Mouse (Mus musculus): ENCODE data around the gene Opn1sw.
"Not testable (repeated sequence)": the region's sequence is repeated elsewhere in the genome, so short reads cannot be mapped to it uniquely, and the experiment has no call there.

Gene Opn1sw

DNA sequence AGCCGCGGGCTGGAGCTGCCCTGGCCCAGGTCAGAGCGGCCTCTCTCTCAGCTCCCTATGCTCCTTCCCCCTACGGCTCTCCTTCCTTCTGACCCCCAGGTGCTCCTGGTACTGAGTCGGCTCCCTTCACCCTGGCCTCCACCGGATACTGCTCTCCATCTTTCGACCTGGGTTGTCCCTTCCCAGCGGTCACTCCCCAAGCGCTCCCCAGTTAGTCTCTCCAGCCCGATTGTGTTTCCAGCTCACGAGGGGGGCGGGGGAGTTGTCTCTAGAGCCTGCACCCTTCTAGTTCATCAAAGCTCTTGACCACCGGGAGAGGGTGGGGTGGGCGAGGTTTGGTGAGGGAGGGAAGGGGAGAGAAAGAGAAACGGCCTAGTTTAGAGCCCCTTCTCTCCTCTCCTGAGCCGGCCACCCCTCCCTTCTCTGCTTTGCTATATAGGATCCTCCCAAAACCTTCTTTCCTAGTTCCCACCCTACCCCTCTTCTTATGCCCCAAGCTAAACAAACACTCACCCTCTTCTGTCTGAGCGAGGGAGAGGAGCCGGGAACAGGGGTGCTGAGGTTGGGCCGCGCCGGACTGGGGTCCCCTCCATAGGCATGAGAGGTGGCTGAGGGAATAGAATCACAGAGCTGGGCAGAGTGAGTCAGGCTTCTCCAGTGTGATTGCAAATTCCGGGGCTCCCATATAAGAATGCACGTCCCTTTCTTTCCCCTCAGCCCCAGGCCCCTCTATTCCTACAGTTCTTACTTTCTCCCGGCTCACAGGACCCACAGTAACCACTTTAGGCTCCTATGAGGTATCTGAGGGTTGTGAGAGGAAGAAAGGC is 8.7 kb upstream of the Opn1sw start:
- DNase-seq (ENCODE audit: low spot score in 2 of 2): no peak

DNA sequence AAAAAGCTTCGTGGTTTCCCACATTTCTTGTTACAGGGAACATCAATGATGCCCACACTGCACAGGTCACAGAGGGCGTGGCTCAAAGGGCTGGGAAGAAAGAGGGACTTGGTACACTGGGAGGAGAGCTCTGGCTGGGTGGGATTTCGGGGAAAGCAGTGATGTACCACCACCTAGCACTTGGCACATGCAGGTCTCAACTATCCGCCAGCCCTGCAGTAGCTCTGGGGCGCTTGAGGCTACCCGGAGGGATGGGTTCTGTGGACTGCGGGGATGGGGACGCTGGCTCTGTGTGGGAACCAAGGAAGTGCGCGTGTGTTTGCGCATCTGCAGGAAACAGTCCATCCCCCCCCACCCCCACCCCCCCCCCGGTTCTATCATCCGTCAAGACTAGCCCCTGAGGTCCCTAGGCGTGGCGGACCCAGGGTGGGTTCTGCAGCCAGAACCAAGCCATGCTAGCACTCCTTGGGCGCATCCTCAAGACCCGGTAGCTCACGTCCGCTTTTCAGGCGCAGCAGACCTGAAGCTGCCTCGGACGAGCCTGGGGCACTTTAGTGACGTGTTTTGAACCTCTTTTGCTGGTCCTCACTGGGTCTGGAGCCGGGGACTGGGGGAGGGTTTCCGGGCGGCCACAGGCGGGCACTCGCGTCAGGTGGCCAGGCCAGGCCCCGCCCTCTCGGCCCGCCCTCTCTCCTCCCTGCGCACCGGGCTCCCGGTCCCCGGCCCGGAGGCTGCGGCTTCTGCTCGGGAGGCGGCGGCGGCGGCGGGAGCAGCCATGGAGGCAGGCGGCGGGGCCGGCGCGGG is 7.8 kb upstream of the Opn1sw start, which contains the start of gene Ccdc136:
Ccdc136 (plus strand) TSS at position 400 of the 804 bp plus-strand sequence.
- peak; percentile 55 to 65 for DNase-seq (ENCODE audit: low spot score in 2 of 2)

DNA sequence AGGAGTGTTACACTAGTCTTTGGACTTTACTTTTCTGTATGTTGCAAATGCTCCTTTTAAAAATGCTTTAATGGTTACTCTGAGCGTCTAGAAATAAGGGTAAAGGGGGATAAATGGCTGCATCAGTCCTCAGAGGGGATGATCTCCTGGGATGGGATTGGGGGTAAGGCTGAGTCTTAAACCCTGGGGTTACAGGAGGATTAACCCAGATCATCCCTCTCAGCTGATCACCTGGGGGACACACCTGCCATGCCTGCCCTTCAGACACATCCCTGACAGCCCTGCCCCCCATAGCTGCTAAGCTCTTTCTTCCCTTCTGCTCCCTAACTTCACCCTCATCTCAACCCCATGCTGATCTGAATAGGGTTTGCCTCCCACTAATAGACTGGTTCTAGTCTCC is 6.0 kb upstream of the Opn1sw start:
- DNase-seq (ENCODE audit: low spot score in 2 of 2): no peak

DNA sequence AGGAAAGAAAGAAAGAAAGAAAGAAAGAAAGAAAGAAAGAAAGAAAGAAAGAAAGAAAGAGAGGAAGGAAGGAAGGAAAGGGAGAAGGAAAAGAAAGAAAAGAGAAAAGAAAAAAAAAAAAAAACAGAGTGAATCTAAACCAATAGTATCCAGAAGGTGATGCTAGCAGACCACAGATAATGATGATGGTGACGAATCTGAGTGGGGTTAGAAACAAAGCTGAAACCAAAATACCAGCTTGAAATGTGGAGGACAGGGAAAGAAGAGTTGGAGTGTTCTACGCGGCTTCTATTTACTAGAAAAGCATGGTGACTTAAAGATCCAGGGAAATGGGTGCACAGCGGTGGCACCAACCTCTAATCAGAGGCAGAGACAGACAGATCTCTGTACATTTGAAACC is 3.5 kb upstream of the Opn1sw start:
- no peak for DNase-seq (ENCODE audit: low spot score in 2 of 2)

DNA sequence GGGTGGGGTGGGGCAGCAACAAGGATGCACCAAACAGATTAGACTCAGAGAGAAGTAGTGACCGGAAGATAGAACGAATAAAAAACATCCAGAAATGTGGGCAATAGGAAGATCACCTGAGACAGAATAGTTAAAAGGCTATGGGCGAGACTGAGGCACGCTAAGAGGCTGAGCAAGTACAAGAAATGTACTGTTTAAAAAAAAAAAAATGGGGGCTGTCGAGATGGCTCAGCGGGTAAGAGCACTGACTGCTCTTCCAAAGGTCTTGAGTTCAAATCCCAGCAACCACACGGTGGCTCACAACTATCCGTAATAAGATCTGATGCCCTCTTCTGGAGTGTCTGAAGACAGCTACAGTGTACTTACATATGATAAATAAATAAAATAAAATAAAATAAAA is 3.0 kb upstream of the Opn1sw start:
- DNase-seq (ENCODE audit: low spot score in 2 of 2): not testable (repeated sequence)

DNA sequence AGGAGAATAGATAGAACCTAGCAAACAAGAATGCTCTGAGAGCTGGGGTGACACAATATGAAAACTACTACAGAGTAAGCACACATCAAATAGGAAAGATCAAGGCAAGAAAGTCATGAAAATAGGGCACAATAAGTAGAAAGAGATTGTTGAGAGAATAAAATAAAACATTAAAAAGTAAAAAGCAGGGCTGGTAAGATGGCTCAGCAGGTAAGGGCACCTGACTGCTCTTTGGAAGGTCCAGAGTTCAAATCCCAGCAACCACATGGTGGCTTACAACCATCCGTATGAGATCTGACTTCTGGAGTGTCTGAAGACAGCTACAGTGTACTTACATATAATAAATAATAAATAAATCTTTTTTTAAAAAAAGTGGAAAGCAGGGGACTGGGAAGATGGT is 2.2 kb upstream of the Opn1sw start:
- DNase-seq (ENCODE audit: low spot score in 2 of 2): not testable (repeated sequence)

DNA sequence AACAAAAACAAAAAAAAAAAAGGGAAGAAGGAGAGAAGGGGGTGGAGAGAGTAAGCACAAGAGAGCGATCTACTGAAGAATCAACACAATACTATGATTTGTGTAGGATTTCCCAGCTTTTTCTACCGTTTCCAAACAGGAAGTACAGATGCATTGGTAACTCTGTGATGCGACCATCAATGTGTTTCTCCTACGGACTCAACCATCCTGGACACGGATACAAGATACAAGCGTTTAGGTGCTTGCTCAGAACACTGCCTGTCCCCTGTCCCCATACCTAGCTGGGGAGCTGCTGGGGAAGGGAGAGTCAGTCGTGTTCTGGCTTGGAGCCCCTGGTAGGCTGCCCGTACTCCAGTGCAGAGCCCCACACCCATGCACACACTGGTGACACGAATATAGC is 1.2 kb upstream of the Opn1sw start:
- no peak for DNase-seq (ENCODE audit: low spot score in 2 of 2)

DNA sequence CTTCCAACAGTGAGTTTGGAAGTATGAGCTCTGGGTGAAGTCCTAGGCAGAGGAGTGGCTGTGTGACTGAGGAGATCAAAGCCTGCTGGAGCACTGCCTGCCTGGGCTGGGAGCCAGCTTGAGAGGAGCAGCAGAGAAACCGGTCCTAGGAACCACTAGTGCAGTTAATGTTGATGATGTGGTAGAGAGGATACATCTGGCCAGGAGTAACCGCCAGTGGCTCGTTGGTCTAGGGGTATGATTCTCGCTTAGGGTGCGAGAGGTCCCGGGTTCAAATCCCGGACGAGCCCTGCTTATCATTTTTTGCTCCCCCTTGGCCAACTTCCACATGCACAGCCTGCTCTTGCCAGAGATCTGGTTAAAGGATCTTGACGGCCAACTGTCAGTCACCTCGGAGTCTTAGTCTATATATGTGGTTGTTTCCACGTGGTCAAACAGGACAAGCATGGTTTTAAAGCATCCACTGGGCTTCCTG is 375 bp upstream of the Opn1sw start:
- peak; percentile 68 to 69 for DNase-seq (ENCODE audit: low spot score in 2 of 2)

DNA sequence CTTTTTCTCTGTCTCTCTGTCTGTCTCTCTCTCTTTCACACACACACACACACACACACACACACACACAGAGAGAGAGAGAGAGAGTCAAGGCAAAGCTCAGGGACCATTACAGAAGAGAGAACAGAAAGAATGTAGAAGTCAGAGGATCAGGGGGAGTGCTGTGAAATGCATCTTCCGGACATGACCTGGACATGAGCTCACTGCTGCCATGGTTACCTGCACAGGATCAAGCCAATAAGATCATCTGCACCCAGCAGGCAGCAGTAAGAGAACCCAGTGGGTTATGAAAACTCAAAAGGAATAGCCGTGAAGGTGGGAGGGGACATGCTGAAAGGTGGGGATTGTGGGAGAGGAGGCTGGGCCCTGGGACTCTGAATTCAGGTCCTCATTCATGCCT is 5.8 kb downstream of the Opn1sw start:
- no peak for DNase-seq (ENCODE audit: low spot score in 2 of 2)

DNA sequence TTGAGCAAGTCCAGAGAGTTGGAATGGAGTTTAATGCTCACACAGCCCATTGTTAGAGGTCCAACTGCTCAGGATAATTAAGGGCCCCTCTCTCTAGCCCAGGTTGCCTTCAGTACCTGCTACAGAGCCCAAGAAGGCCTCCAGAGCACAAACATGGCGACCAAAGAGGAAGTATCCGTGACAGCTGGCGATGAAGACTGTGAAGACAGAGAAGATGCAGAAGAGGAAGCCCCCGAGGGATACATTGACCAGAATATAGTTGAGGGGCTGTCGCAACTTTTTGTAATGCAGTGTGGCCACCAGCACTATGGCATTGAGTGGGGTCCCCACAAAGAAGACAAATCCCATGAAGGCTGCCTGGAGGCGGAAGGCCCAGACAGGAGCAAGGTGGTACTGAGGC is 8.3 kb downstream of the Opn1sw start:
- no peak for DNase-seq (ENCODE audit: low spot score in 2 of 2)

DNA sequence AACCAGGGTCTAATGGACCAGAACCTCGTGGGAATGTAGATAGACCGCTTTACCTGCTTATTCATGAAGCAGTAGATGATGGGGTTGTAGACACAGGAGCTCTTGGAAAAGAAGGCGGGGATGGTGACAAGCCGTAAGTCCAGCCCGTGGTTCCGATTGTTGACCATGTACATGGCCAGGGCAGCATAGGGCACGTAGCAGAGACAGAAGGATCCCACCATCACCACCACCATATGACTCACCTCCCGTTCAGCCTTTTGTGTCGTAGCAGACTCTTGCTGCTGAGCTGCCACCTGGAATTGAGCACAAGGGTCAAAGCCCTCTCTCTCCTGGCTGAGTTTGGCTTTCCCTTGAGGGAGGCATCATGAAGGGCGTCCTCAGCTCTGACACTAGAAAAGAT is 9.6 kb downstream of the Opn1sw start:
- DNase-seq (ENCODE audit: low spot score in 2 of 2): no peak

DNA sequence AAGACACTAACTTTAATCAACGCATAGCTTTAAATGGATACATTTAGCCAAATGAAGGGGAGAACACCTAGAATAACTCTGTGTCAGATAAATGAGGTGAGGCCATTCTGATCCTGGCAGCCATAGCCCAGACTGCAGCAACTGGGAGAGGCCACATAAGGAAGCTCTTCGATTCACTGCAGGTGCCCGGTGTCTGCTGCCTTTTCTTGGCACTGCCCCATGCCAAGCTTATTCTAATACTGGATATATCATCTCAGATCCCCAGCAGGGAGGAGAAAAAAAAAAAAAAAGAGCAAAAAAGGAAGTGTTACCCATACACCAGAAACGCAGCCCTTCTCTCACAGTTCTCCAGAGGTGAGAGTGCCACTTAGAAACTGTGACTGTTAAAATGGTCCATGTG is 10.9 kb downstream of the Opn1sw start:
- DNase-seq (ENCODE audit: low spot score in 2 of 2): no peak

DNA sequence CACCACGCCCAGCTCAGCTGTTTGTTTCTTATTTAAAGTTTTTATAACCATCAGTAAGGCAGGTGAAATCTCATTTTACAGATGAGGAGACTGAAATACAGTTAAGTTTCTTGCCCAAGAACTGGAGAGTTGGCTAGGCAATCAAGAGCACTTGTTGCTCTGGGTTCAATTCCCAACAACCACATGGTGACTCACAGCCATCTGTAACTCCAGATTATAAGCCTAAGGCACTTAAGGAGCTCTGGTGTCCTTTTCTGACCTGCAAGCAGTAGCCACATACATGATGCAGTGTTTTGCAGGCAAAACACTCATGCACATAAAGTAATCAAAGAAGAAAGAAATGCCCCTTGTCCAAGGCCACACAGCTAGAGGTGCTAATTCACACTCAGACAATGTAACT is 23.0 kb downstream of the Opn1sw start:
- no peak for DNase-seq (ENCODE audit: low spot score in 2 of 2)

DNA sequence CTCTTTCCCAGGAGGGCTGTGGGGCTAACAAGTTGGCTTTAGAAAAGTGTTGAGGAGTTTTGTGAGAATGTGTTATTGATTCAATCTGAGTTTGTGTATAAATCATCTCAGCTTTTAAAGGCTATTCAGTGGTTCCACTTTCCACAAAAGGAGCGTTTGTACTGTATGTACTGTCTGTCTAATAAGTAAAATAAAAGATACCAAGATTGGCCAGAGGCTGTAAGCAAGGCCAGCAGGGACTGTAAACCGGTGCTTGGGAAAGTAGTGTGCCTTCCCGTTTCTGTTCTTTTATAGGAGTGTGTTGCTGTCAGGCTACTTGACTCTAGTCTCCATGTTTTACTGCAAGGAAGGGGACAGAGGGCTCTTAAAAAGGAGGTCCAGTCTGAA is 25.1 kb downstream of the Opn1sw start:
- DNase-seq (ENCODE audit: low spot score in 2 of 2): no peak

DNA sequence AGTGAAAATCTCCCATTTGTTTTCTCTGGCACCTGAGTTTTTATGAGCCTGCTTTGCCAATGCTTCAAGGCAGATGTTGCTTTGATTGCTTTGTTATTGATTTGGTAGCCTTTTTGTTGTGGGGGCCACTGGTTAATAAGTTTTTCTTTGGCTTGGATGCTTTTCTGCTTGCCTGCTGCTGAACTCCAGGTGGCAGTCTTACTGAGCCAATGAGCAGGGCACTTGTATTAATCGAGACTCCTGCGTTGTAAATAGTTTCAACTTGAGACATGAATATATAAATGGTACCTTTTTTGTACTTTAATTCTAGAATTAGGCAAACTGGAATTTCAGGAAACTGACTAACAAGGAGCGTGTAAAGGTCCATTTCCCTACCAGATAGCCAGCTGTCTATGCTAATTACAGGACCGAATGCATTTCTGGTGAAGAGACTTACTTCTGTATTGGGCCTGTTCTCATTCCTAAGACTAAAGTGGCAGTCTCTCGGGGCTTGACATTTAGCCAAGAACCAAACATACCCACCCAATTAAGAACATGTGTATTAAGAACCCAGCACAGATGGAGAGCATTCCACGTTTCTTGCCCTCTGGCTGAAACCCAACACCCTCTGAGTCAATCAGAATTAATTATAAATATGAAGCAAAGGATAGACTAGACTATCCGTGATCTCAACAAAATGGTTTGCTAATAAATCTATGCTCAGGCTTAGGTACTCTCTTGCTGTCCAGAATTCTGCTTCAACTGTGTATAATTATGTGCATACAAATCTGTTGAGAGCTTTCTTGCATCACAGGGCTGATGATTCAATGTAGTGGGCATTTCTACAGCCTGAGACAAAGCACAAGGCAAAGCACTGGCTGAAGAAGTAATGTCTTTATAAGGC is 25.8 kb downstream of the Opn1sw start:
- DNase-seq (ENCODE audit: low spot score in 2 of 2): no peak

DNA sequence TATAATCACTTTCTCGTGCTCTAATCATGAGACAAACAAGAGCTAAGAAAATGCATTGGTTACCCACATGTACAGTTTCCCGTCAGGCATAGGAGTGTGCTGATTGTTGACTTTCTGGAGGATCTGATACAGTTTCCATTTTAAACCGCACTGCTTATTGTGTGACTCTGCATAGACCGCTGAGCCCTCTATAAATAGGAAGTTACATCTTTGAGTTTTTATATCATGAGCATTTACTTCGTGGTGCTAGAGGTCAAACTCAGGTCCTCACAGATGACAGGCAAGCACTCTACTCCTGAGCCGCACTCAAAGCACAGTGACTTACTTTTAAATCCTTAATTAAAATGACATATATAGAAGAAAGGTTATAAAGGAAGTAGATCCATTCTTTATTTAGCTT is 28.1 kb downstream of the Opn1sw start:
- DNase-seq (ENCODE audit: low spot score in 2 of 2): no peak

DNA sequence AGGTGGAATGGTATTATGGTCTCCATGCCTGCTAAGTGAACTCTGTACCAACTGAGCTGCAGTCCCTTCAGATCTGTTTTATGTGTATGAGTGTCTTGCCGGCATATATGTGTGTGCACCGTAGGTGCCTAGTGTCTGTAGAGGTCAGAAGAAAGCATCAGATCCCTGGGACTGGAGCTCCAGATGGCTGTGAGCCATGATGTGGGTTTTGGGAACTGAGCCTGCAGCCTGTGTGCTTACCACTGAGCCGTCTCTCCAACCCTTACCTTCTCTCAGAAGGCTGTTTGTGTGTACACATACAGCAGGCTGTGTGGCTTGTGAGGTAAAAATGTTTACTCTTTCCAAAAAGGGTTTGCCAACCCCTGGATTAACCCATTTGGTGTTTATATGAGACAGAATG is 28.9 kb downstream of the Opn1sw start:
- no peak for DNase-seq (ENCODE audit: low spot score in 2 of 2)

DNA sequence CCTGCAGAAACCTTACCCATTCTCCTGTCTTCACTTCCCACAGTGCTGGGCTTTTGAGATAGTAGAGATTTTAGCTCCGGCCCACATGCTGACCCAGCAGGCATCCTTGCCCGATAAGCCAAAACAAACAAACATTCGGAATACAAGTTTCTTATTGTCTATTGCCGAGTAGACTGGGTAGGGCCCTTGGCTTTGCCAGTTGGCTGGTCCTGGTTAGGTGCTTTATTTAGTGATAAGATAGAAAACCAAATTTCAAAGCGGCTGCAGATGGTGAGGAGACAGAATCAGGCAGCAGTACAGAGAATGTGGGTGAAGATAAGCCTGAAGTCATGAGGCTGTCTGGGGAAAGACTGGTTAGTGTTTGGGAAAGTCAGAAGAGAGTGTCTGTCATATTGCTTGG is 35.5 kb downstream of the Opn1sw start:
- no peak for DNase-seq (ENCODE audit: low spot score in 2 of 2)

DNA sequence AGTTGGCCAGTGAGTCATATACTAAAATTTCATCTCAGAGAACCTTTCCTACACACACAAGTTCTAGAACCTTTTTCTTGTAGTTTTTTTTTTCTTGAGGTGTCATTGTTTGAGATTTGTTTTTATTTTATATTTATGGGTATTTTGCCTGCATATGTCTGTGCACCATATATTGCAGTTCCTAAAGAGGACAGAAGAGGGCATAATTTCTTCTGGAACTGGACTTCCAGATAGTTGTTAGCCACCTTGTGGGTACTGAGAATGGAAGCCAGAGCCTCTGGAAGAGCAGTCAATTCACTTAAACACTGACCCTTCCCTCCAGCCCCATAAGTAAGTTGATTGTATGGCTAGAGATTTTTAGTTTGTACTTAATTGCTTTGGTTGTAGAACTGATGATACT is 36.7 kb downstream of the Opn1sw start:
- no peak for DNase-seq (ENCODE audit: low spot score in 2 of 2)

DNA sequence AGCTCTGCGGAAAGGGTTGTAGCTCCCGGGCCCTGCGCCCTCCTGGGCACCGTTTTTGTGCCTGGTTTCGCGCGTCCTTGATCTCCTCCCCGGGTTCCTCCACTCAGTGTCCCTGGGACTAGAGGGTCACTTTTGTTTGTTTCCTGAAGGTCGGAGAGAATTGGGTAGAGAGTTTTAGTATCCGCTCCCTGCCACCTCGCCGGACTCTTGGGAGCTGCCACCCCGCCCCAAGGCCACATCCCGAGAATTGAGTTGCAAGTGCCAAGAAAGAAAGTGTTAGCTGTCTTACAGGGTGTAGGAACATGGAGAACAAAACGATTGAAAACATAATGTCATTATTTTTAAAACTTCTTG is 39.9 kb downstream of the Opn1sw start:
- no peak for DNase-seq (ENCODE audit: low spot score in 2 of 2)

DNA sequence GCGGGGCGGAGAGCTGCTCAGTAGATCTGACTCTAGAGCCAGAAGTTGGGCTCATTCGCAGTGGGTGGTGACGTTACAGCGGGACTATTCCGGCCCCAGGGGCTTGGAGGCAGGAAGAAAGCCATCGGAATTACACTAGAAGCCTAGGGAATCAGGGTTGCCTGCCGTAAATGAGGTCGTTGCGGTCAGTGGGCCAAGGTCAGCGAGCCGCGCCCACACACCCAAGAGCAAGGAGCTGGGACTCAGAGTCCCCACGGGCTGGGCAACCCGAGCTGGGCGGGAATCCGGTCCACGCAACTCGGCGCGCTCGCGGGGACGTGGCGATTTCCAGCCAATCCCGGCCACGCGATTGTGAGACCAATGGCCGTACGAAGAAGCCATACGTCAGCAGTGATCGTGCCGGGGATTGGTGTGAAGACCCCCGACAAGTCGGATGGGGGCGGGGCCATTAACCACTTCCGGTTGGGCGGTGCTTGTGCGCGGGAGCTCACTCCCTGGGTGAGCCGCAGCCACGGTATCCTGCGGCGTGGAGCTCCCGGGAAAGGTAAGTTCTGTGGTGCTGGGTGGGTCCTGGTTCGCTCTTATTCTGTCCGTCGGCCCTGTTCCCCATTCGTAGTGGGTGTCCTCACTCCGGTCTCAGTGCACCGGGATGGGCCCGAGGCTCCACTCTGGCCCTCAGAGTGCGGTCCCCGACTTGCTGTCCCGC is 40.5 kb downstream of the Opn1sw start, which contains the start of gene Calu:
Calu (plus strand) TSS at position 405 of the 706 bp plus-strand sequence.
- peak; percentile 99 for DNase-seq (ENCODE audit: low spot score in 2 of 2)

All from frontal cortex, postnatal 25 days (tissue).